Mouse (Mus musculus): ENCODE data around the gene Wdr17. TPM values are rescaled to one million over a fixed set of nuclear protein-coding genes. Genes with fewer than 3 reads are reported as not detected.

Gene Wdr17
- total RNA-seq, 2 experiments from 2014 or later = 0.18 to 0.35 TPM

GRCm38 (mm10) chr8:54806173-54806572 lies 80.8 kb downstream of the Wdr17 start:
- intact Hi-C loops (cut with DNase I; ENCODE audit: low total_unique reads) = no loop called here

GRCm38 (mm10) chr8:54792699-54793061 lies 94.3 kb downstream of the Wdr17 start:
- no peak for DNase-seq
- intact Hi-C loops (cut with DNase I; ENCODE audit: low total_unique reads) = no loop called here

More at GRCm38 (mm10) chr8:54806173-54806572, 80.8 kb downstream of the Wdr17 start:
- no peak for DNase-seq

- intact Hi-C loops (cut with DNase I; ENCODE audit: low total_unique reads) = no loop called here
Measured at GRCm38 (mm10) chr8:54791858-54792698, 94.9 kb downstream of the Wdr17 start.

GRCm38 (mm10) chr8:54780134-54780942 lies 106.6 kb downstream of the Wdr17 start:
- peak; percentile 6 for DNase-seq
- intact Hi-C loops (cut with DNase I; ENCODE audit: low total_unique reads) = no loop called here

More at GRCm38 (mm10) chr8:54791858-54792698, 94.9 kb downstream of the Wdr17 start:
- DNase-seq = no peak

- intact Hi-C loops (cut with DNase I; ENCODE audit: low total_unique reads) = no loop called here
- DNase-seq = peak; percentile 6
Measured at GRCm38 (mm10) chr8:54779317-54780133, 107.5 kb downstream of the Wdr17 start.

GRCm38 (mm10) chr8:54777012-54777411 lies 110.0 kb downstream of the Wdr17 start:
- intact Hi-C loops (cut with DNase I; ENCODE audit: low total_unique reads) = no loop called here
- DNase-seq = no peak

- no peak for DNase-seq
- intact Hi-C loops (cut with DNase I; ENCODE audit: low total_unique reads) = no loop called here
Measured at GRCm38 (mm10) chr8:54776241-54776640, 110.7 kb downstream of the Wdr17 start.

GRCm38 (mm10) chr8:54757646-54758045 lies 129.3 kb downstream of the Wdr17 start:
- intact Hi-C loops (cut with DNase I; ENCODE audit: low total_unique reads) = no loop called here

GRCm38 (mm10) chr8:54736660-54737312 lies 150.2 kb downstream of the Wdr17 start:
- no peak for DNase-seq
- intact Hi-C loops (cut with DNase I; ENCODE audit: low total_unique reads) = no loop called here

More at GRCm38 (mm10) chr8:54757646-54758045, 129.3 kb downstream of the Wdr17 start:
- DNase-seq = no peak

GRCm38 (mm10) chr8:54724668-54725035 lies 162.3 kb downstream of the Wdr17 start:
- intact Hi-C loops (cut with DNase I; ENCODE audit: low total_unique reads) = no loop called here
- DNase-seq = no peak

- intact Hi-C loops (cut with DNase I; ENCODE audit: low total_unique reads) = no loop called here
- peak; percentile 82 for DNase-seq
Measured at GRCm38 (mm10) chr8:54723976-54724667, 162.9 kb downstream of the Wdr17 start.

GRCm38 (mm10) chr8:54718515-54718914 lies 168.5 kb downstream of the Wdr17 start:
- intact Hi-C loops (cut with DNase I; ENCODE audit: low total_unique reads) = no loop called here
- no peak for DNase-seq

GRCm38 (mm10) chr8:54705743-54706142 lies 181.2 kb downstream of the Wdr17 start:
- intact Hi-C loops (cut with DNase I; ENCODE audit: low total_unique reads) = no loop called here
- DNase-seq = no peak

- DNase-seq = no peak
- intact Hi-C loops (cut with DNase I; ENCODE audit: low total_unique reads) = no loop called here
Measured at GRCm38 (mm10) chr8:54671806-54672205, 215.2 kb downstream of the Wdr17 start.

- intact Hi-C loops (cut with DNase I; ENCODE audit: low total_unique reads) = no loop called here
- DNase-seq = no peak
Measured at GRCm38 (mm10) chr8:54667756-54668155, 219.2 kb downstream of the Wdr17 start.

GRCm38 (mm10) chr8:54660675-54661074 lies 226.3 kb downstream of the Wdr17 start:
- peak; percentile 19 for DNase-seq
- intact Hi-C loops (cut with DNase I; ENCODE audit: low total_unique reads) = loop anchor here (5.0 kb wide), 1 partner anchor 153 kb away; no protein-coding TSS in a partner anchor

GRCm38 (mm10) chr8:54659703-54660102 lies 227.3 kb downstream of the Wdr17 start:
- intact Hi-C loops (cut with DNase I; ENCODE audit: low total_unique reads) = loop anchor here (5.0 kb wide), 1 partner anchor 152 kb away; no protein-coding TSS in a partner anchor

GRCm38 (mm10) chr8:54638634-54639033 lies 248.3 kb downstream of the Wdr17 start:
- intact Hi-C loops (cut with DNase I; ENCODE audit: low total_unique reads) = no loop called here
- no peak for DNase-seq

More at GRCm38 (mm10) chr8:54659703-54660102, 227.3 kb downstream of the Wdr17 start:
- DNase-seq = no peak

All from gastrocnemius, postnatal 14 days (tissue).